Mouse (Mus musculus) heart, embryonic 12.5 days (tissue): Measurements from ENCODE around the gene Pcsk2. TPM values are rescaled to one million over a fixed set of nuclear protein-coding genes. Genes with fewer than 3 reads are reported as not detected.
A peak's percentile ranks its signal among the peaks of the same experiment; 100 is the strongest.

Experiments used
- ATAC-seq: fragments of 200-750 bp; cut with Nextera tagmentation; 2 replicates; pipeline ENCODE4 v1.8.0; 2017; ENCODE audit warnings: moderate TSS enrichment, moderate library complexity; ENCODE audit not compliant: insufficient number of reproducible peaks, low FRiP score
- H3K27ac ChIP-seq: fragments of 300-500 bp; sonication (generic); 2 replicates; pipeline ENCODE4 v1.5.1; 2016; ENCODE audit warnings: mild to moderate bottlenecking, moderate library complexity; ENCODE audit not compliant: poor library complexity, severe bottlenecking
- H3K27me3 ChIP-seq: fragments of 300-500 bp; sonication (generic); replicated peaks from 2 replicates; pipeline ENCODE4 v1.6.1; 2016; ENCODE audit warnings: mild to moderate bottlenecking, moderate library complexity
- H3K36me3 ChIP-seq: fragments of 300-500 bp; sonication (generic); 2 replicates; pipeline ENCODE4 v1.6.1; 2016; ENCODE audit warnings: mild to moderate bottlenecking, moderate library complexity
- H3K4me1 ChIP-seq: fragments of 300-500 bp; sonication (generic); replicated peaks from 2 replicates; pipeline ENCODE4 v1.6.1; 2016; ENCODE audit warnings: mild to moderate bottlenecking
- H3K4me2 ChIP-seq: fragments of 300-500 bp; sonication (generic); 2 replicates; pipeline ENCODE4 v1.6.1; 2016; ENCODE audit warnings: mild to moderate bottlenecking, moderate library complexity
- H3K4me3 ChIP-seq: fragments of 300-500 bp; sonication (generic); 2 replicates; pipeline ENCODE4 v1.5.1; 2016; ENCODE audit warnings: mild to moderate bottlenecking
- H3K9ac ChIP-seq: fragments of 300-500 bp; sonication (generic); 2 replicates; pipeline ENCODE4 v1.6.1; 2016; ENCODE audit warnings: mild to moderate bottlenecking, moderate library complexity
- H3K9me3 ChIP-seq: fragments of 300-500 bp; sonication (generic); replicated peaks from 2 replicates; pipeline ENCODE4 v1.6.1; 2016; ENCODE audit warnings: mild to moderate bottlenecking, moderate library complexity
- WGBS: fragments of 180-500 bp; shearing (Covaris S2); methylation state at CpG from one replicate; pipeline ENCODE4 v1.1.7; 2016; 5-methylcytosine and 5-hydroxymethylcytosine counted together
- polyA plus RNA-seq: library from polyadenylated mRNA; unstranded; fragments of >200 nt; fragmentation: Nextera tagmentation; extraction: Ambion mirVana; gene quantifications from 2 replicates; pipeline ENCODE4 v1.2.1, GENCODE M21; 2016

Pcsk2 gene
- polyA plus RNA-seq, 1 experiment from 2014 or later: not detected

DNA sequence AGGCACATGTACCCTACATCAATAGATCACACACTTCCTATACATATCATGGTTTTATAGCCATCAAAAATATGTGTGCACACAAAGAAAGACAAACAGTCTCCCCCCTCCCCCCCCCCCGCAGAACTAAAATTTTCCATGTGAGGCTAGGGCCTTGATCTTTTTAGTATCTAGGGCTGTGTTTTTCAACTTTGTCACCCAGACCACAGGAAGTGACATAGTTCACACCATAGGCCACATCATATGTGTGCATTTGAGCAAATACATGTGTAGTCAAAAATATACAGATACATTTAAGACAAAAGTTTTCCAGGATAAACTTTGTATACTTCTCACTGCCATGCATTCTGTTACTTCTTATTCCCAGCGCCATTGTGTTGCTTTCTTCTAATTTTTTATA is 293.5 kb downstream of the Pcsk2 start:
- no peak overlapping the region for H3K27ac ChIP-seq
- no peak for ATAC-seq
- no peak overlapping the region for H3K4me2 ChIP-seq
- no peak overlapping the region for H3K9ac ChIP-seq
- H3K9me3 ChIP-seq: no peaks in the 10 kb centered on the region
- no peaks in the 10 kb centered on the region for H3K4me1 ChIP-seq
- no peak overlapping the region for H3K4me3 ChIP-seq
- no peaks in the 10 kb centered on the region for H3K27me3 ChIP-seq
- no peaks in the 10 kb centered on the region for H3K36me3 ChIP-seq
- WGBS: 84% methylated on average over 2 of the region's 2 CpGs

DNA sequence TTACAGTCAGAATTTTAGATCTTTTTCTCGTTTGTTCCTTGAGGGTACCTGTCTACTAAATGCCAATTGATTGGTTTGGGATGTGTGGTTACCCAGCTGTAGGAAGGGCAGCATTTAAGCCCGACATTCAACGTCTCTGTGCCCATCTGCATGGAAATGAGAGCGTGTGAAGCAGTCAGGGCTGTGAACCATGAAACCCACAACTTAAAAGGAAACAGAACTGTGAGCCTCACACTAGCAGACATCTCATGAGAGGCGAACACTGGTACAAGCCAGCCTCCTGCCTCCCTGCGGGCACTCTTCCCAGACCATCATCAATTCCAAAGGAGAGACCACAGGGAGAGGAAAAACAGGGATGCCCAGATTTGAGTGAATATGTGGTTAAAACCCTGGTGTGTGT is 294.9 kb downstream of the Pcsk2 start:
- no peak for ATAC-seq
- H3K27me3 ChIP-seq: no peaks in the 10 kb centered on the region
- no peak overlapping the region for H3K4me3 ChIP-seq
- no peaks in the 10 kb centered on the region for H3K36me3 ChIP-seq
- no peak overlapping the region for H3K27ac ChIP-seq
- H3K9me3 ChIP-seq: no peaks in the 10 kb centered on the region
- no peaks in the 10 kb centered on the region for H3K4me1 ChIP-seq
- WGBS: 76% methylated on average over 6 of the region's 6 CpGs
- H3K4me2 ChIP-seq: no peak overlapping the region
- H3K9ac ChIP-seq: no peak overlapping the region

DNA sequence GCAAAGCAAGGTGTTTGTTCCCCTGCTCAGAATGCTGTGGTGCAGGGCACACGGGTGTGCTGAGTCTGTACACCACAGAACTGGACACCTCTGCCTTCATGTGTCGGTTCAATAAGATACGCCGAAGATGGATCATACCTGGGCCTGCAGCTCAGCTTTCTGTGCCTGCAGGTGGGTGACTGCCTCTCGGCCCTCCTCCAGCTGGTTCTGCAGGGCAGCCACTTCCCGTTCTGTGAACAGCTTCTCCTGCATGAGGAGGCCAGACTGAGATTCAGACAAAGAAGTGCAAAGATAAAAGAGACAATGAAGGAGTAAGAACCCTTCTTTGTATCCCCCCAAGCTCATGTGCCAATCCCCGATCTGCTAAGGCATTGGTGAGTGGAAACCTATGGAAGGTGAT is 295.6 kb downstream of the Pcsk2 start:
- Histone ChIP-seq H3K27me3 (no peaks in the 10 kb centered on the region), H3K9me3 (no peaks in the 10 kb centered on the region), H3K4me3 (no peak overlapping the region), H3K4me1 (0 out of 2 replicates have a peak, but pooled peaks cover 3% of the 10 kb centered on the region), H3K27ac (no peak overlapping the region), H3K9ac (no peak overlapping the region), H3K36me3 (no peaks in the 10 kb centered on the region), H3K4me2 (no peak overlapping the region)
- WGBS: 79% methylated on average over 7 of the region's 7 CpGs
- no peak for ATAC-seq

DNA sequence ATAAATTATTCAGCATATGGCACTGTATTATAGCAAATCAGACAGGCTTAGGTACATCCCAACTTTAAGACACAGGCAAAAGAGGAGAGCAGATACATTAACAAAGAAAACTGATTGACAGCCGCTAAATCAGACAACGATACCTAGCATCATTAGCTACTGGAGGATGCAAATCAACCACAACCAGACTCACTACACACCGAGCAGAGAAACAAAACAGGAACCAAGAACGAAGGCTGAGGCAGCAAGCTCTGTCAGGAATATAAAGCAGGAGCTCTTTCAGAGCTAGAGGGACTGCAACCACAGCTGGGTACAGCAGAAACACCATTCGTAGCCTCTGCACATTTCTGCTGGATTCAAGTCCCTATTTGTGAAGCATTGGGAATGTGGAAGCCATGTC is 298.8 kb downstream of the Pcsk2 start:
- Histone ChIP-seq H3K4me3 (no peak overlapping the region), H3K36me3 (no peaks in the 10 kb centered on the region), H3K4me1 (peaks cover 12% of the 10 kb centered on the region; the same call in 1 of the 2 replicates), H3K9me3 (no peaks in the 10 kb centered on the region), H3K4me2 (no peak overlapping the region), H3K9ac (no peak overlapping the region), H3K27ac (no peak overlapping the region), H3K27me3 (no peaks in the 10 kb centered on the region)
- 84% methylated on average over 5 of the region's 5 CpGs for WGBS
- ATAC-seq: no peak

DNA sequence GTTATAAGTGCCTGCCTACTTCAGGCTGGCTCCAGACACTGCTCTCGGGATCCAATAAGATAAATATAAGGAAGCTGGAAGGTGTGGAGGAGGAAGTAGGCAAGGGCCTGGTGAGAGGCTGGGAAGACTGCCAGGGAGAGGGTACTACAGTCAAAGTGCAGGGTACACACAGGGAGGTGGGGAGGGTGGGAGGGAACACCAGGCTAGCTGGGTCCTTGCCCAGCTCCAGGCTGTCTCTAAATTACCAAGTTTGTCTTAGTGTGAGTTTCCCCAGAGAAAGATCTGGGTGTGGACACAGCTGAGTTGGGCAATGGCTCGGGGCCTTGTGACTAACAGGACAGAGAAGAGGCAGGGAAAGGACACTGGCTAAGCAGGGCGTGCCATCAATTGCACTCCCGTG is 300.8 kb downstream of the Pcsk2 start:
- WGBS: 62% methylated on average over 4 of the region's 4 CpGs
- no peak overlapping the region for H3K9ac ChIP-seq
- H3K4me2 ChIP-seq: no peak overlapping the region
- H3K27ac ChIP-seq: peak overlapping the region; percentile 13; the same call in 1 of the 2 replicates
- H3K4me3 ChIP-seq: no peak overlapping the region
- peak; percentile 65 for ATAC-seq
- H3K36me3 ChIP-seq: no peaks in the 10 kb centered on the region
- H3K4me1 ChIP-seq: peaks cover 12% of the 10 kb centered on the region; the same call in 1 of the 2 replicates
- H3K27me3 ChIP-seq: no peaks in the 10 kb centered on the region
- no peaks in the 10 kb centered on the region for H3K9me3 ChIP-seq

DNA sequence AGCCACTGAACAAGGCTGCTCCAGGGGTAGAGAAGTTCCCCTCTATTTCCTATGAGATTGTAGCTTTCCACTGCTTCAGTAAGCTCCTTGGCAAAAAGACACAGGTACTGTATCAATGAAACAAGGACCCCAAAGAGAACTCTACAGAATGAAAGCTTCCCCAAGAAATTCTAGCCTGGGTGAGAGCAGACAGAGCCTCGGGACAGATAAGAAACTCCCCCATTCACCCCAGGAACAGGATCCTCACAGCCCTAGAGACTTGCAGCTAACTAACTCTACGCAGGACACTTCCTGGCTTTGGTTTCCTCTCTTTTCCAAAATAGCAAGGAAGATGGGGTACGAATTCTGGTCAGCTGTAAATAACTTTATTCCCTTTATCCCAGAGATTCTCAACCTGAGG is 301.3 kb downstream of the Pcsk2 start:
- ATAC-seq: peak; percentile 7; the same call in 1 of the 2 replicates
- H3K4me3 ChIP-seq: no peak overlapping the region
- H3K27me3 ChIP-seq: no peaks in the 10 kb centered on the region
- H3K36me3 ChIP-seq: no peaks in the 10 kb centered on the region
- H3K27ac ChIP-seq: peak overlapping the region; percentile 13; the same call in 1 of the 2 replicates
- H3K4me1 ChIP-seq: peaks cover 12% of the 10 kb centered on the region; the same call in 1 of the 2 replicates
- H3K9me3 ChIP-seq: no peaks in the 10 kb centered on the region
- H3K4me2 ChIP-seq: no peak overlapping the region
- WGBS: 54% methylated on average over 3 of the region's 3 CpGs
- no peak overlapping the region for H3K9ac ChIP-seq

DNA sequence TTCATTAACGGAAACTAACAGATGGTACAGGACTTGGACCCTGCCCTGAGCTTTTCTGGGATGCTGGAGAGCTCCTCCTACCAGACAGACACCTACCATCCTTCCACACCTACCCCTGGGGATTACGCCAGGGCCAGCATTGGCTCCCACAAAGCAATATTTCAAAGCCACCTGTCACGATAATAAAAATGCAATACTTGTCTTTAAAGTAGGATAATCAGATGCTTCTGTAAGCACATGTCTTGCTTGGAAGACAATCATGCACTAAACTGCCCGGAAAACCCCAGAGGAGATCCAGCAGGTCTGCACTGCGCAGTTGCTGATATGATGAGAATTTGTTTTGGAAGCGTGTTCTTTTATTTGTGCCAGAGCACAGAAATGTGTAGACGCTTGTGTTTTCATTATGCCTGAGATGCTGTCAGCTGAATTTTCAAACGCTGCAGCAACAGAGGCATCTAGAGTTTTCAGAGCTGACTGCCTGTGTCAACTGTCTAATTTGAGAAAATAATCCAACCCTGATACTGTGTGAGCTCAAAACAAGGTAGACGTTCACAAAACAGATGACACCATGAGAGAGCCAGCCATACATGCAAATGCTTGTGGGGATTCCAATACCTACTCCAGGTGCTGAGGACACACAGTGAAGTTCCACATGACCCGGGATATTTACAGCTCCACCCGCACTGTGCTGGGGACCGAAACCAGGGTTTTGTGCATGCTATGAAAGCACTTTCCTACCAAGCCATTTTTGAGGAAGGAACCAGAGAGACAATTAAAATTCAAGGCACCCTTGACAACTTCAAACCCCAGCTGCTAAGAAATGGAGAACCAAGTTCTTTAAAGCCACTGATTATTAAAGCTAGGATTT is 305.6 kb downstream of the Pcsk2 start:
- H3K36me3 ChIP-seq: no peaks in the 10 kb centered on the region
- H3K4me2 ChIP-seq: no peak overlapping the region
- no peak overlapping the region for H3K27ac ChIP-seq
- no peak for ATAC-seq
- H3K4me3 ChIP-seq: no peak overlapping the region
- H3K27me3 ChIP-seq: no peaks in the 10 kb centered on the region
- H3K9me3 ChIP-seq: no peaks in the 10 kb centered on the region
- H3K4me1 ChIP-seq: peaks cover 18% of the 10 kb centered on the region; the same call in 1 of the 2 replicates
- H3K9ac ChIP-seq: no peak overlapping the region
- WGBS: 75% methylated on average over 12 of the region's 12 CpGs

DNA sequence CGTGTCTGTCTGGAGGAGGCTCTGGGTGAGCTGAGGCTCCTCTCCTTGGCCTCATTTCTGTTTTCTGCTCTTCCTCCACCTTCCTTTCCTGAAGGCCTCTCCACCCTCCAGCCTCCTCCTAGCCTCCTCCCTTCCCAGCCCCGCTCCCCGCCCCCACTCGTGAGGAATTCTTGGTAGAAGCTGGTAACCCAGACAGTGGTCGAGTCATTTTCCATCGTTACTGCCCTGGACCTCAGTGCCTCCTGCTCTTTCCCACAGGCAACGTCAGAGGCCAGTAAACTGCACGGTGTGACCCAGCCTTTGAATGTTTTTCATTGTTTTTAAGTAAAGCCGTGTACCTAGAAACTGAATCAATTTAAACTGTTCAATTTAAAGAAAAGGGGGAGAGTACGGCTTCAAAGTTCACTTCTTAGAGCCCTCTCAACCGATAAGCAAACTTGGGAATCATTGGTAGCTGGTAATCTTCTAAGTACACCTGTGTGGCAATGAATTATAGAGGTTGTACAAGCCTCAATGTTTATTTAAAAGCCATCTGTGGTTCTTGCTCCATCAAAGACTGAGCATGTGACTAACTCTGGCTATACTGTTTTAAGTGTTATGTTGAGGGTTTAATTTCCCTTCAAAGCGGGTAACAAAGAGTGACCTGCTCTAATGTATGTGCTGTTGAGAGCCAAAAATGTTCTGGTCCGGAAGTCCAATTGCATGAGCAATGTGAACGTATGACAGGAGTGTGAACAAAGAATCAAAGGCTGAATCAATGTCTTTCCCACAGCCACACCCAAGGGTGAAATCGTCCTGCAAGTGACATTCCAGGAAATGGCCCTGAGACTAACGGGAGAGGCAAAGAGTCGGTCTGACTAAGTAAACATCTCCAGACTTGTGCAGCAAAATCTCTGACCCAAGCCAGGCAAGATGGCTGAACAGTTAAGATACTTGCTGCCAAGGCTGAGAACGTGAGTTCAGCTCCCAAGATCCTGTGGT is 306.6 kb downstream of the Pcsk2 start:
- Histone ChIP-seq H3K36me3 (no peaks in the 10 kb centered on the region), H3K27me3 (no peaks in the 10 kb centered on the region), H3K4me2 (no peak overlapping the region), H3K4me1 (peaks cover 9% of the 10 kb centered on the region; the same call in 1 of the 2 replicates), H3K9ac (no peak overlapping the region), H3K9me3 (no peaks in the 10 kb centered on the region), H3K4me3 (no peak overlapping the region), H3K27ac (no peak overlapping the region)
- 56% methylated on average over 18 of the region's 18 CpGs for whole genome bisulfite sequencing
- ATAC-seq: no peak

DNA sequence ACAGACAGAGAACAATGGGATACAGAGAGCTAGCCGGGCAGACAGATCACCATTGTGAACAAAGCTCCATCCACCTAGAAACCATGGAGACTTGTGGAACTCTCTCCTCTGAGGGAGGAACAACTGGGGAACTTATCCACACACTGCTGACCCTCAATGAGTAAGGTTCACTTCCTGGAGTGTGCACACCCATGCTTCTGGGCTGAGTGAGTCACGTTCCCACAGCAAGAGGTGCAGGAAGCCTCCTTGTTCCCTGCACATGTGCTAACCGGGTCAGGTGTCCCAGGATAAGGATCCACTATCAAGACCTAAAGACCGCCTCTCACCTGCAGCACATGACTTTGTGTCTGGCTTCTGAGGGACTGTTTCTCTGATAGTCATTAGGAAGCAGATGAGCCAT is 307.5 kb downstream of the Pcsk2 start:
- peak; percentile 70; the same call in 1 of the 2 replicates for ATAC-seq
- no peak overlapping the region for H3K27ac ChIP-seq
- 61% methylated on average over 4 of the region's 4 CpGs for WGBS
- H3K36me3 ChIP-seq: no peaks in the 10 kb centered on the region
- no peaks in the 10 kb centered on the region for H3K9me3 ChIP-seq
- no peak overlapping the region for H3K4me2 ChIP-seq
- H3K4me1 ChIP-seq: peaks cover 9% of the 10 kb centered on the region; the same call in 1 of the 2 replicates
- no peak overlapping the region for H3K9ac ChIP-seq
- H3K27me3 ChIP-seq: no peaks in the 10 kb centered on the region
- H3K4me3 ChIP-seq: no peak overlapping the region

DNA sequence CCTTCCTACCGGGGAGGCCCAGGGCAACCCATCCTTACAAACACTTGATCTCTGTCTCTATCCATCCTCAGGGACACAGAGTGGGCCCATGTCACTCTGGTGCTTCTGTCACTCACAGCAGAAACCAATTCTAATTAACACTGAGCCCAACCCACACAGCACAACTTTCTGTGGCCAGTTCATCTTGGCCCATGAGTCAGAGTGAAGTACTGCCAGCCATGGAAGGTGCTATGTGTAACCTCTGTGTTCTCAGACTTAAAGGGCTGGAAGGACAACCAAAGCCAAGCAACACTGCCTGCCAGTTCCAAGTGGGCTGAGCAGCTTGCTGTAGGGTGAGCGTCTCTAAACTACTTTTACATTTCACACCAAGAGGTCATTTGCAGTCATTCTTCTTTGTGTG is 313.2 kb downstream of the Pcsk2 start:
- Histone ChIP-seq H3K4me3 (no peak overlapping the region), H3K27ac (no peak overlapping the region), H3K36me3 (no peaks in the 10 kb centered on the region), H3K4me1 (no peaks in the 10 kb centered on the region), H3K9ac (no peak overlapping the region), H3K9me3 (no peaks in the 10 kb centered on the region), H3K27me3 (no peaks in the 10 kb centered on the region), H3K4me2 (no peak overlapping the region)
- ATAC-seq: no peak
- 73% methylated on average over 2 of the region's 2 CpGs for whole genome bisulfite sequencing
